Mouse (Mus musculus) CH12.LX (cell line): ENCODE measurements around the gene Olfr322. TPM values are rescaled to one million over a fixed set of nuclear protein-coding genes. Genes with fewer than 3 reads are reported as not detected.

Experiments
- DNase-seq: peaks from one replicate; pipeline ENCODE4 v3.0.0-alpha.2; 2013; ENCODE audit errors: extremely low read depth
- H3K27ac ChIP-seq: 2 replicates; pipeline ENCODE4 v1.5.1; 2012; ENCODE audit warnings: low read depth, mild to moderate bottlenecking, control low read depth, moderate library complexity; ENCODE audit not compliant: insufficient read depth
- H3K27me3 ChIP-seq: replicated peaks from 2 replicates; pipeline ENCODE3; 2012; ENCODE audit warnings: inconsistent platforms
- H3K36me3 ChIP-seq, 2 experiments: replicated peaks in 1 of 2; 2 replicates each; pipeline versions ENCODE3 to v1.6.1; 2012; ENCODE audit warnings: inconsistent platforms in 1 of 2, low read length in 1 of 2, mild to moderate bottlenecking in 1 of 2, mixed read lengths in 1 of 2, moderate library complexity in 1 of 2; ENCODE audit not compliant: control insufficient read depth in 1 of 2, insufficient read depth in 1 of 2
- H3K4me1 ChIP-seq, 2 experiments: 2 replicates each; pipeline ENCODE4 v1.6.1; 2012; ENCODE audit warnings: inconsistent platforms in 1 of 2, moderate library complexity in 1 of 2; ENCODE audit not compliant: insufficient read depth in 2 of 2, control insufficient read depth in 1 of 2
- H3K4me2 ChIP-seq: 2 replicates; pipeline ENCODE4 v1.6.1; 2012; ENCODE audit warnings: low read depth, mild to moderate bottlenecking, control low read depth; ENCODE audit not compliant: poor library complexity, insufficient read depth, severe bottlenecking
- H3K4me3 ChIP-seq, 3 experiments: fragments of 150-350 bp in 1 of 3; sonication (generic) in 1 of 3; replicated peaks in 1 of 3; 2 replicates each; pipeline versions ENCODE3 to v1.5.1; 2011 to 2012; ENCODE audit warnings: low read depth in 2 of 3, low read length in 2 of 3, mild to moderate bottlenecking in 2 of 3, moderate library complexity in 2 of 3, control low read depth in 1 of 3, improper control_type of control experiment in 1 of 3, inconsistent platforms in 1 of 3, mixed read lengths in 1 of 3; ENCODE audit not compliant: poor library complexity in 1 of 3
- H3K79me2 ChIP-seq: replicated peaks from 2 replicates; pipeline ENCODE4 v1.6.1; 2012; ENCODE audit warnings: mild to moderate bottlenecking, moderate library complexity; ENCODE audit not compliant: control insufficient read depth, poor library complexity, insufficient read depth, severe bottlenecking; ENCODE audit errors: extremely low read depth
- H3K9ac ChIP-seq: 2 replicates; pipeline ENCODE4 v1.6.1; 2012; ENCODE audit warnings: low read depth, mild to moderate bottlenecking, control low read depth, moderate library complexity; ENCODE audit not compliant: insufficient read depth
- H3K9me3 ChIP-seq: replicated peaks from 2 replicates; pipeline ENCODE3; 2012; ENCODE audit warnings: low read length, inconsistent platforms, mixed read lengths
- BHLHE40 ChIP-seq: IDR thresholded peaks from 2 replicates; pipeline ENCODE4 v1.6.1; 2011; ENCODE audit warnings: mild to moderate bottlenecking, low read depth, low read length, improper control_type of control experiment
- CHD2 ChIP-seq: IDR thresholded peaks from 2 replicates; pipeline ENCODE4 v1.6.1; 2011; ENCODE audit warnings: low read length, improper control_type of control experiment
- CTCF ChIP-seq, 2 experiments: IDR thresholded peaks in 1 of 2; conservative IDR thresholded peaks in 1 of 2; 2 replicates each; pipeline ENCODE4 v1.5.1; 2011 to 2012; ENCODE audit warnings: low read depth in 2 of 2, low read length in 2 of 2, improper control_type of control experiment in 1 of 2, inconsistent platforms in 1 of 2, mild to moderate bottlenecking in 1 of 2, moderate library complexity in 1 of 2
- ELF1 ChIP-seq: IDR thresholded peaks from 2 replicates; pipeline ENCODE4 v1.6.1; 2014; ENCODE audit warnings: low read depth, mild to moderate bottlenecking, inconsistent platforms, low read length, improper control_type of control experiment
- ETS1 ChIP-seq: conservative IDR thresholded peaks from 2 replicates; pipeline ENCODE4 v1.6.1; 2012; ENCODE audit warnings: low read depth, mild to moderate bottlenecking, inconsistent platforms, low read length, improper control_type of control experiment, moderate library complexity
- JUN ChIP-seq: IDR thresholded peaks from 2 replicates; pipeline ENCODE4 v1.6.1; 2011; ENCODE audit warnings: low read depth, mild to moderate bottlenecking, low read length, improper control_type of control experiment, moderate library complexity; ENCODE audit not compliant: insufficient read depth
- JUND ChIP-seq: conservative IDR thresholded peaks from 2 replicates; pipeline ENCODE4 v1.6.1; 2011; ENCODE audit warnings: low read depth, low read length, improper control_type of control experiment
- KAT2A ChIP-seq: IDR thresholded peaks from 2 replicates; pipeline ENCODE4 v1.6.1; 2012; ENCODE audit warnings: low read length, improper control_type of control experiment, inconsistent platforms; ENCODE audit not compliant: insufficient replicate concordance
- MAX ChIP-seq: IDR thresholded peaks from 2 replicates; pipeline ENCODE4 v1.6.1; 2011; ENCODE audit warnings: low read length, improper control_type of control experiment
- MAZ ChIP-seq: IDR thresholded peaks from 2 replicates; pipeline ENCODE4 v1.6.1; 2012; ENCODE audit warnings: low read depth, mild to moderate bottlenecking, inconsistent platforms, low read length, improper control_type of control experiment, moderate library complexity
- MXI1 ChIP-seq: IDR thresholded peaks from 2 replicates; pipeline ENCODE4 v1.6.1; 2011; ENCODE audit warnings: mild to moderate bottlenecking, low read depth, low read length, improper control_type of control experiment
- MYC ChIP-seq: IDR thresholded peaks from 2 replicates; pipeline ENCODE4 v1.6.1; 2011; ENCODE audit warnings: low read depth, mild to moderate bottlenecking, improper control_type of control experiment, low read length
- RAD21 ChIP-seq: IDR thresholded peaks from 2 replicates; pipeline ENCODE4 v1.6.1; 2011; ENCODE audit warnings: low read depth, mild to moderate bottlenecking, low read length, improper control_type of control experiment, moderate library complexity
- SMC3 ChIP-seq: IDR thresholded peaks from 2 replicates; pipeline ENCODE4 v1.6.1; 2011; ENCODE audit warnings: low read depth, low read length, improper control_type of control experiment
- TBP ChIP-seq: conservative IDR thresholded peaks from 2 replicates; pipeline ENCODE4 v1.6.1; 2011; ENCODE audit warnings: low read depth, low read length, improper control_type of control experiment
- TCF12 ChIP-seq: IDR thresholded peaks from 2 replicates; pipeline ENCODE4 v1.6.1; 2014; ENCODE audit warnings: low read depth, mild to moderate bottlenecking, inconsistent platforms, low read length, improper control_type of control experiment
- USF2 ChIP-seq: conservative IDR thresholded peaks from 2 replicates; pipeline ENCODE4 v1.6.1; 2011; ENCODE audit warnings: low read depth, low read length, improper control_type of control experiment
- dilution Hi-C: fragments of 300-500 bp; cut with MboI; formaldehyde crosslinking; loops from 2 replicates; pipeline ENCODE4 v1.14.3; 2020; ENCODE audit warnings: low sequenced_read_pairs; ENCODE audit not compliant: extremely low pct_unique_long_range_greater_than_20kb, extremely low pct_ligation_motif_present
- in situ Hi-C: fragments of 300-500 bp; cut with MboI; formaldehyde crosslinking; loops from 3 replicates; pipeline ENCODE4 v1.14.3; 2019; ENCODE audit warnings: low sequenced_read_pairs, low pct_ligation_motif_present, low pct_unique_long_range_greater_than_20kb, mixed read lengths
- polyA plus RNA-seq: library from polyadenylated mRNA; unstranded; fragments of >175 nt; gene quantifications from 2 replicates; pipeline ENCODE4 v1.2.1, GENCODE M21; 2012; ENCODE audit warnings: low read depth; ENCODE audit not compliant: insufficient read length
- total RNA-seq, 2 experiments: library from RNA; depleted of rRNA; stranded (reverse); fragments of 300-350 nt in 1 of 2; fragments of >200 nt in 1 of 2; gene quantifications; 2 replicates each; pipeline ENCODE4 v1.2.3; 2012 to 2014

Olfr322 gene
- total and polyA plus RNA-seq, 3 experiments = not detected

- H3K79me2 ChIP-seq = no peaks in the 10 kb centered on the region
- peaks cover 85% of the 10 kb centered on the region for H3K27me3 ChIP-seq
- no peak overlapping the region for H3K9ac ChIP-seq
- no peak overlapping the region for H3K4me2 ChIP-seq
- no peak overlapping the region for H3K27ac ChIP-seq
- no peak for TF ChIP-seq JUN
- no peak for TF ChIP-seq RAD21
- no peak for TF ChIP-seq CHD2
- TF ChIP-seq KAT2A = no peak
- dilution Hi-C loops (no loop called here), in situ Hi-C loops (loop anchor here (25.0 kb wide), 1 partner anchor 698 kb away; no protein-coding TSS in a partner anchor)
- H3K9me3 ChIP-seq = no peaks in the 10 kb centered on the region
- no peak overlapping the region for H3K4me3 ChIP-seq
- H3K36me3 ChIP-seq = no peaks in the 10 kb centered on the region
- no peaks in the 10 kb centered on the region for H3K4me1 ChIP-seq
- no peak for DNase-seq
Measured at GRCm38 (mm10) chr11:58634878-58635277, 23.7 kb upstream of the Olfr322 start.

GRCm38 (mm10) chr11:58636376-58636977, 22.1 kb upstream of the Olfr322 start:
- H3K36me3 ChIP-seq = no peaks in the 10 kb centered on the region
- no peak overlapping the region for H3K9ac ChIP-seq
- peaks cover 85% of the 10 kb centered on the region for H3K27me3 ChIP-seq
- no peak overlapping the region for H3K4me3 ChIP-seq
- in situ Hi-C loops (loop anchor here (25.0 kb wide), 1 partner anchor 699 kb away; no protein-coding TSS in a partner anchor), dilution Hi-C loops (no loop called here)
- DNase-seq = peak; percentile 55
- TF ChIP-seq SMC3 (peak; percentile 71), MYC (0 out of 2 replicates have a peak, but pooled peaks have one; percentile 31), CTCF (conservative IDR thresholded peaks at IDR 0.05 in 1 of 2, IDR thresholded peaks at IDR 0.05 in 1 of 2; ENCODE audit: low read depth in 2 of 2, low read length in 2 of 2) (peak; percentile 68 to 88), TBP (no peak), USF2 (no peak), BHLHE40 (no peak), ELF1 (no peak), MAZ (peak; percentile 62; the same call in 1 of the 2 replicates), TCF12 (0 out of 2 replicates have a peak, but pooled peaks have one; percentile 19), ETS1 (no peak), RAD21 (peak; percentile 72), MAX (peak; percentile 29; the same call in 1 of the 2 replicates), MXI1 (no peak), JUND (no peak)
- no peaks in the 10 kb centered on the region for H3K9me3 ChIP-seq
- H3K27ac ChIP-seq = no peak overlapping the region
- H3K79me2 ChIP-seq = no peaks in the 10 kb centered on the region
- no peak overlapping the region for H3K4me2 ChIP-seq
- peaks cover 0 to 4% of the 10 kb centered on the region in 2 experiments; a peak in 2 of 4 replicates for H3K4me1 ChIP-seq
